Mouse (Mus musculus): ENCODE measurements around the gene Rab37. TPM values are rescaled to one million over a fixed set of nuclear protein-coding genes. Genes with fewer than 3 reads are reported as not detected.

Rab37 gene
- polyA plus RNA-seq (2014; fragmentation: Nextera tagmentation; extraction: Ambion mirVana), result 0.45 and 0.57 TPM in 2 replicates

- Histone ChIP-seq H3K27ac (ENCODE audit: low read depth, low read length) (no peak within 1 kb of the TSS), H3K9me3 (replicated peaks; ENCODE audit: control insufficient read depth, low read length) (peaks cover 5% of the 10 kb centered on the region; the same call in 1 of the 2 replicates), H3K9ac (ENCODE audit: low read length) (no peak within 1 kb of the TSS), H3K27me3 (replicated peaks; ENCODE audit: control insufficient read depth, insufficient read depth, low read length) (peaks cover 20% of the 10 kb centered on the region), H3K4me3 (ENCODE audit: low read depth, low read length) (peak within 1 kb of the TSS; percentile 4), H3K4me2 (ENCODE audit: low read length) (peak within 1 kb of the TSS; percentile 44), H3K36me3 (ENCODE audit: control insufficient read depth, insufficient read depth, low read length) (no peaks in the 10 kb centered on the region), H3K4me1 (ENCODE audit: control insufficient read depth, insufficient read depth, low read length) (no peaks in the 10 kb centered on the region)
- DNase-seq (ENCODE audit: low spot score), result no peak
- under 1% methylated on average over 36 of the region's 36 CpGs for WGBS
- no peak for ATAC-seq
Observed at GRCm38 (mm10) chr11:115091362-115091901, at the start of gene Rab37. Gene Rab37, plus strand, starts transcription at chr11:115091431.

- H3K9ac ChIP-seq (ENCODE audit: low read length), result no peak within 1 kb of the TSS
- H3K27me3 ChIP-seq (replicated peaks; ENCODE audit: control insufficient read depth, insufficient read depth, low read length), result no peaks in the 10 kb centered on the region
- ATAC-seq, result no peak
- no peak within 1 kb of the TSS for H3K4me2 ChIP-seq (ENCODE audit: low read length)
- no peak within 1 kb of the TSS for H3K4me3 ChIP-seq (ENCODE audit: low read depth, low read length)
- no peak within 1 kb of the TSS for H3K27ac ChIP-seq (ENCODE audit: low read depth, low read length)
- no peaks in the 10 kb centered on the region for H3K9me3 ChIP-seq (replicated peaks; ENCODE audit: control insufficient read depth, low read length)
- no peaks in the 10 kb centered on the region for H3K36me3 ChIP-seq (ENCODE audit: control insufficient read depth, insufficient read depth, low read length)
- 85% methylated on average over 2 of the region's 2 CpGs for WGBS
- H3K4me1 ChIP-seq (ENCODE audit: control insufficient read depth, insufficient read depth, low read length), result no peaks in the 10 kb centered on the region
- DNase-seq (ENCODE audit: low spot score), result no peak
Observed at GRCm38 (mm10) chr11:115048259-115048658, 43.0 kb upstream of the Rab37 start, which contains the start of gene Cd300ld3. Gene Cd300ld3, minus strand, starts transcription at chr11:115048409.

GRCm38 (mm10) chr11:115049282-115049895, 41.8 kb upstream of the Rab37 start:
- Histone ChIP-seq H3K4me2 (ENCODE audit: low read length) (no peak overlapping the region), H3K27me3 (replicated peaks; ENCODE audit: control insufficient read depth, insufficient read depth, low read length) (no peaks in the 10 kb centered on the region), H3K27ac (ENCODE audit: low read depth, low read length) (no peak overlapping the region), H3K9me3 (replicated peaks; ENCODE audit: control insufficient read depth, low read length) (no peaks in the 10 kb centered on the region), H3K36me3 (ENCODE audit: control insufficient read depth, insufficient read depth, low read length) (no peaks in the 10 kb centered on the region), H3K4me1 (ENCODE audit: control insufficient read depth, insufficient read depth, low read length) (no peaks in the 10 kb centered on the region), H3K4me3 (ENCODE audit: low read depth, low read length) (no peak overlapping the region), H3K9ac (ENCODE audit: low read length) (no peak overlapping the region)
- DNase-seq (ENCODE audit: low spot score) (no peak), ATAC-seq (no peak)
- 47% methylated on average over 3 of the region's 3 CpGs for WGBS

GRCm38 (mm10) chr11:115052206-115052605, 39.0 kb upstream of the Rab37 start:
- Histone ChIP-seq H3K9ac (ENCODE audit: low read length) (no peak overlapping the region), H3K27ac (ENCODE audit: low read depth, low read length) (no peak overlapping the region), H3K4me3 (ENCODE audit: low read depth, low read length) (no peak overlapping the region), H3K36me3 (ENCODE audit: control insufficient read depth, insufficient read depth, low read length) (no peaks in the 10 kb centered on the region), H3K27me3 (replicated peaks; ENCODE audit: control insufficient read depth, insufficient read depth, low read length) (no peaks in the 10 kb centered on the region), H3K4me2 (ENCODE audit: low read length) (no peak overlapping the region), H3K9me3 (replicated peaks; ENCODE audit: control insufficient read depth, low read length) (no peaks in the 10 kb centered on the region), H3K4me1 (ENCODE audit: control insufficient read depth, insufficient read depth, low read length) (no peaks in the 10 kb centered on the region)
- ATAC-seq, result no peak
- DNase-seq (ENCODE audit: low spot score), result peak; percentile 42
- WGBS, result 3% methylated on average over 9 of the region's 9 CpGs

- 100% methylated on average over 1 of the region's 1 CpGs for WGBS
- H3K9me3 ChIP-seq (replicated peaks; ENCODE audit: control insufficient read depth, low read length), result no peaks in the 10 kb centered on the region
- H3K27me3 ChIP-seq (replicated peaks; ENCODE audit: control insufficient read depth, insufficient read depth, low read length), result no peaks in the 10 kb centered on the region
- H3K27ac ChIP-seq (ENCODE audit: low read depth, low read length), result no peak overlapping the region
- no peak for ATAC-seq
- no peak for DNase-seq (ENCODE audit: low spot score)
- H3K4me3 ChIP-seq (ENCODE audit: low read depth, low read length), result no peak overlapping the region
- H3K4me2 ChIP-seq (ENCODE audit: low read length), result no peak overlapping the region
- no peaks in the 10 kb centered on the region for H3K36me3 ChIP-seq (ENCODE audit: control insufficient read depth, insufficient read depth, low read length)
- no peak overlapping the region for H3K9ac ChIP-seq (ENCODE audit: low read length)
- H3K4me1 ChIP-seq (ENCODE audit: control insufficient read depth, insufficient read depth, low read length), result no peaks in the 10 kb centered on the region
Observed at GRCm38 (mm10) chr11:115052991-115053390, 38.2 kb upstream of the Rab37 start.

GRCm38 (mm10) chr11:115054537-115054936, 36.7 kb upstream of the Rab37 start:
- ATAC-seq (no peak), DNase-seq (ENCODE audit: low spot score) (no peak)
- no peaks in the 10 kb centered on the region for H3K9me3 ChIP-seq (replicated peaks; ENCODE audit: control insufficient read depth, low read length)
- H3K27me3 ChIP-seq (replicated peaks; ENCODE audit: control insufficient read depth, insufficient read depth, low read length), result no peaks in the 10 kb centered on the region
- no peak overlapping the region for H3K4me2 ChIP-seq (ENCODE audit: low read length)
- H3K9ac ChIP-seq (ENCODE audit: low read length), result no peak overlapping the region
- no peaks in the 10 kb centered on the region for H3K36me3 ChIP-seq (ENCODE audit: control insufficient read depth, insufficient read depth, low read length)
- H3K27ac ChIP-seq (ENCODE audit: low read depth, low read length), result no peak overlapping the region
- H3K4me3 ChIP-seq (ENCODE audit: low read depth, low read length), result no peak overlapping the region
- H3K4me1 ChIP-seq (ENCODE audit: control insufficient read depth, insufficient read depth, low read length), result no peaks in the 10 kb centered on the region

GRCm38 (mm10) chr11:115058701-115059100, 32.5 kb upstream of the Rab37 start:
- H3K27me3 ChIP-seq (replicated peaks; ENCODE audit: control insufficient read depth, insufficient read depth, low read length), result no peaks in the 10 kb centered on the region
- no peak overlapping the region for H3K4me3 ChIP-seq (ENCODE audit: low read depth, low read length)
- no peak overlapping the region for H3K4me2 ChIP-seq (ENCODE audit: low read length)
- H3K36me3 ChIP-seq (ENCODE audit: control insufficient read depth, insufficient read depth, low read length), result no peaks in the 10 kb centered on the region
- no peaks in the 10 kb centered on the region for H3K9me3 ChIP-seq (replicated peaks; ENCODE audit: control insufficient read depth, low read length)
- ATAC-seq (no peak), DNase-seq (ENCODE audit: low spot score) (no peak)
- no peak overlapping the region for H3K27ac ChIP-seq (ENCODE audit: low read depth, low read length)
- H3K9ac ChIP-seq (ENCODE audit: low read length), result no peak overlapping the region
- H3K4me1 ChIP-seq (ENCODE audit: control insufficient read depth, insufficient read depth, low read length), result no peaks in the 10 kb centered on the region
- 78% methylated on average over 4 of the region's 4 CpGs for WGBS

GRCm38 (mm10) chr11:115059797-115060196, 31.4 kb upstream of the Rab37 start:
- no peaks in the 10 kb centered on the region for H3K4me1 ChIP-seq (ENCODE audit: control insufficient read depth, insufficient read depth, low read length)
- 85% methylated on average over 2 of the region's 2 CpGs for WGBS

GRCm38 (mm10) chr11:115062077-115062476, 29.2 kb upstream of the Rab37 start, which contains the start of gene Cd300e:
Gene Cd300e, minus strand, starts transcription at chr11:115062177.
- no peak for ATAC-seq
- H3K36me3 ChIP-seq (ENCODE audit: control insufficient read depth, insufficient read depth, low read length), result no peaks in the 10 kb centered on the region
- no peak within 1 kb of the TSS for H3K4me2 ChIP-seq (ENCODE audit: low read length)
- no peaks in the 10 kb centered on the region for H3K9me3 ChIP-seq (replicated peaks; ENCODE audit: control insufficient read depth, low read length)
- WGBS, result 35% methylated on average over 5 of the region's 5 CpGs
- no peak within 1 kb of the TSS for H3K9ac ChIP-seq (ENCODE audit: low read length)
- H3K27ac ChIP-seq (ENCODE audit: low read depth, low read length), result no peak within 1 kb of the TSS
- no peaks in the 10 kb centered on the region for H3K27me3 ChIP-seq (replicated peaks; ENCODE audit: control insufficient read depth, insufficient read depth, low read length)
- DNase-seq (ENCODE audit: low spot score), result no peak
- no peak within 1 kb of the TSS for H3K4me3 ChIP-seq (ENCODE audit: low read depth, low read length)
- no peaks in the 10 kb centered on the region for H3K4me1 ChIP-seq (ENCODE audit: control insufficient read depth, insufficient read depth, low read length)

More at GRCm38 (mm10) chr11:115059797-115060196, 31.4 kb upstream of the Rab37 start:
- Histone ChIP-seq H3K9me3 (replicated peaks; ENCODE audit: control insufficient read depth, low read length) (no peaks in the 10 kb centered on the region), H3K4me2 (ENCODE audit: low read length) (no peak overlapping the region), H3K27ac (ENCODE audit: low read depth, low read length) (no peak overlapping the region), H3K4me3 (ENCODE audit: low read depth, low read length) (no peak overlapping the region), H3K9ac (ENCODE audit: low read length) (no peak overlapping the region), H3K36me3 (ENCODE audit: control insufficient read depth, insufficient read depth, low read length) (no peaks in the 10 kb centered on the region), H3K27me3 (replicated peaks; ENCODE audit: control insufficient read depth, insufficient read depth, low read length) (no peaks in the 10 kb centered on the region)
- DNase-seq (ENCODE audit: low spot score) (no peak), ATAC-seq (no peak)

Measured in forebrain, embryonic 14.5 days (tissue).